Mouse (Mus musculus) heart, embryonic 12.5 days (tissue): Measurements from ENCODE around the gene Cnn1. TPM values are rescaled to one million over a fixed set of nuclear protein-coding genes. Genes with fewer than 3 reads are reported as not detected.

Experiments
- ATAC-seq: fragments of 200-750 bp; cut with Nextera tagmentation; 2 replicates; pipeline ENCODE4 v1.8.0; 2017; ENCODE audit warnings: moderate TSS enrichment, moderate library complexity; ENCODE audit not compliant: insufficient number of reproducible peaks, low FRiP score
- H3K27ac ChIP-seq: fragments of 300-500 bp; sonication (generic); 2 replicates; pipeline ENCODE4 v1.5.1; 2016; ENCODE audit warnings: mild to moderate bottlenecking, moderate library complexity; ENCODE audit not compliant: poor library complexity, severe bottlenecking
- H3K27me3 ChIP-seq: fragments of 300-500 bp; sonication (generic); replicated peaks from 2 replicates; pipeline ENCODE4 v1.6.1; 2016; ENCODE audit warnings: mild to moderate bottlenecking, moderate library complexity
- H3K36me3 ChIP-seq: fragments of 300-500 bp; sonication (generic); 2 replicates; pipeline ENCODE4 v1.6.1; 2016; ENCODE audit warnings: mild to moderate bottlenecking, moderate library complexity
- H3K4me1 ChIP-seq: fragments of 300-500 bp; sonication (generic); replicated peaks from 2 replicates; pipeline ENCODE4 v1.6.1; 2016; ENCODE audit warnings: mild to moderate bottlenecking
- H3K4me2 ChIP-seq: fragments of 300-500 bp; sonication (generic); 2 replicates; pipeline ENCODE4 v1.6.1; 2016; ENCODE audit warnings: mild to moderate bottlenecking, moderate library complexity
- H3K4me3 ChIP-seq: fragments of 300-500 bp; sonication (generic); 2 replicates; pipeline ENCODE4 v1.5.1; 2016; ENCODE audit warnings: mild to moderate bottlenecking
- H3K9ac ChIP-seq: fragments of 300-500 bp; sonication (generic); 2 replicates; pipeline ENCODE4 v1.6.1; 2016; ENCODE audit warnings: mild to moderate bottlenecking, moderate library complexity
- H3K9me3 ChIP-seq: fragments of 300-500 bp; sonication (generic); replicated peaks from 2 replicates; pipeline ENCODE4 v1.6.1; 2016; ENCODE audit warnings: mild to moderate bottlenecking, moderate library complexity
- WGBS: fragments of 180-500 bp; shearing (Covaris S2); methylation state at CpG from one replicate; pipeline ENCODE4 v1.1.7; 2016; 5-methylcytosine and 5-hydroxymethylcytosine counted together
- polyA plus RNA-seq: library from polyadenylated mRNA; unstranded; fragments of >200 nt; fragmentation: Nextera tagmentation; extraction: Ambion mirVana; gene quantifications from 2 replicates; pipeline ENCODE4 v1.2.1, GENCODE M21; 2016

Cnn1 gene
- 391 and 421 TPM in 2 replicates for polyA plus RNA-seq

- H3K9ac ChIP-seq: peak within 1 kb of the TSS; percentile 70
- ATAC-seq: peak; percentile 46
- peak within 1 kb of the TSS; percentile 66 for H3K4me2 ChIP-seq
- peaks cover 22% of the 10 kb centered on the region for H3K4me1 ChIP-seq
- no peaks in the 10 kb centered on the region for H3K9me3 ChIP-seq
- H3K27ac ChIP-seq: peak within 1 kb of the TSS; percentile 82
- 4% methylated on average over 14 of the region's 14 CpGs for WGBS
- 0 out of 2 replicates have a peak, but pooled peaks cover 9% of the 10 kb centered on the region for H3K27me3 ChIP-seq
- peaks cover 28% of the 10 kb centered on the region for H3K36me3 ChIP-seq
- H3K4me3 ChIP-seq: peak within 1 kb of the TSS; percentile 42
These were observed at the start of gene Cnn1 for GRCm38 (mm10) chr9:22098993-22099696. TSS of gene Cnn1 (plus strand) at chr9:22099216.

GRCm38 (mm10) chr9:22049315-22049714 lies 49.7 kb upstream of the Cnn1 start:
- no peaks in the 10 kb centered on the region for H3K9me3 ChIP-seq
- WGBS: 50% methylated on average over 11 of the region's 11 CpGs

GRCm38 (mm10) chr9:22049721-22050270 lies 49.2 kb upstream of the Cnn1 start:
- Histone ChIP-seq H3K9me3 (no peaks in the 10 kb centered on the region), H3K9ac (no peak overlapping the region), H3K27me3 (peaks cover 62% of the 10 kb centered on the region), H3K4me2 (no peak overlapping the region), H3K4me3 (0 out of 2 replicates have a peak overlapping the region, but pooled peaks have one; percentile 36), H3K4me1 (peaks cover 30% of the 10 kb centered on the region), H3K27ac (no peak overlapping the region), H3K36me3 (no peaks in the 10 kb centered on the region)
- 47% methylated on average over 4 of the region's 4 CpGs for WGBS
- no peak for ATAC-seq

More at GRCm38 (mm10) chr9:22049315-22049714, 49.7 kb upstream of the Cnn1 start:
- Histone ChIP-seq H3K4me1 (peaks cover 26% of the 10 kb centered on the region), H3K4me2 (no peak overlapping the region), H3K36me3 (no peaks in the 10 kb centered on the region), H3K27me3 (peaks cover 58% of the 10 kb centered on the region), H3K9ac (no peak overlapping the region), H3K4me3 (no peak overlapping the region), H3K27ac (no peak overlapping the region)
- no peak for ATAC-seq

GRCm38 (mm10) chr9:22050351-22050889 lies 48.6 kb upstream of the Cnn1 start:
- peak; percentile 74 for ATAC-seq
- under 1% methylated on average over 43 of the region's 43 CpGs for WGBS
- Histone ChIP-seq H3K9ac (0 out of 2 replicates have a peak overlapping the region, but pooled peaks have one; percentile 2), H3K9me3 (no peaks in the 10 kb centered on the region), H3K27me3 (peaks cover 69% of the 10 kb centered on the region), H3K4me2 (peak overlapping the region; percentile 69), H3K27ac (no peak overlapping the region), H3K4me3 (peak overlapping the region; percentile 36), H3K36me3 (no peaks in the 10 kb centered on the region), H3K4me1 (peaks cover 30% of the 10 kb centered on the region)

- 0 out of 2 replicates have a peak overlapping the region, but pooled peaks have one; percentile 2 for H3K9ac ChIP-seq
- peak; percentile 11; the same call in 1 of the 2 replicates for ATAC-seq
- peaks cover 30% of the 10 kb centered on the region for H3K4me1 ChIP-seq
These were observed 47.7 kb upstream of the Cnn1 start for GRCm38 (mm10) chr9:22051161-22051957.

GRCm38 (mm10) chr9:22051958-22052254 lies 47.1 kb upstream of the Cnn1 start, which contains the start of gene Elavl3:
TSS of gene Elavl3 (minus strand) at chr9:22052023.
- peaks cover 2% of the 10 kb centered on the region for H3K36me3 ChIP-seq
- H3K4me1 ChIP-seq: peaks cover 30% of the 10 kb centered on the region
- ATAC-seq: no peak
- no peaks in the 10 kb centered on the region for H3K9me3 ChIP-seq
- H3K4me2 ChIP-seq: peak within 1 kb of the TSS; percentile 69
- peak within 1 kb of the TSS; percentile 36 for H3K4me3 ChIP-seq
- H3K9ac ChIP-seq: 0 out of 2 replicates have a peak within 1 kb of the TSS, but pooled peaks have one; percentile 2
- WGBS: 3% methylated on average over 16 of the region's 28 CpGs
- H3K27me3 ChIP-seq: peaks cover 80% of the 10 kb centered on the region
- H3K27ac ChIP-seq: no peak within 1 kb of the TSS

More at GRCm38 (mm10) chr9:22051161-22051957, 47.7 kb upstream of the Cnn1 start:
- H3K27me3 ChIP-seq: peaks cover 78% of the 10 kb centered on the region
- H3K4me3 ChIP-seq: peak overlapping the region; percentile 36
- no peaks in the 10 kb centered on the region for H3K36me3 ChIP-seq
- H3K4me2 ChIP-seq: peak overlapping the region; percentile 69
- no peak overlapping the region for H3K27ac ChIP-seq
- no peaks in the 10 kb centered on the region for H3K9me3 ChIP-seq
- WGBS: 3% methylated on average over 65 of the region's 67 CpGs

GRCm38 (mm10) chr9:22053657-22054056 lies 45.4 kb upstream of the Cnn1 start:
- WGBS: 25% methylated on average over 6 of the region's 7 CpGs
- H3K27me3 ChIP-seq: peaks cover 77% of the 10 kb centered on the region
- no peak for ATAC-seq
- no peaks in the 10 kb centered on the region for H3K9me3 ChIP-seq
- H3K4me3 ChIP-seq: no peak overlapping the region
- H3K9ac ChIP-seq: no peak overlapping the region
- H3K27ac ChIP-seq: no peak overlapping the region
- peaks cover 18% of the 10 kb centered on the region for H3K36me3 ChIP-seq
- no peak overlapping the region for H3K4me2 ChIP-seq
- peaks cover 30% of the 10 kb centered on the region for H3K4me1 ChIP-seq

GRCm38 (mm10) chr9:22054411-22055076 lies 44.5 kb upstream of the Cnn1 start:
- 2% methylated on average over 32 of the region's 32 CpGs for WGBS
- Histone ChIP-seq H3K27ac (no peak overlapping the region), H3K27me3 (peaks cover 68% of the 10 kb centered on the region), H3K4me3 (no peak overlapping the region), H3K9ac (no peak overlapping the region), H3K9me3 (no peaks in the 10 kb centered on the region), H3K4me1 (peaks cover 28% of the 10 kb centered on the region), H3K36me3 (peaks cover 24% of the 10 kb centered on the region), H3K4me2 (peak overlapping the region; percentile 32)
- ATAC-seq: peak; percentile 37; the same call in 1 of the 2 replicates

- Histone ChIP-seq H3K4me2 (no peak overlapping the region), H3K9ac (no peak overlapping the region), H3K27ac (no peak overlapping the region), H3K27me3 (peaks cover 57% of the 10 kb centered on the region), H3K4me3 (no peak overlapping the region), H3K4me1 (peaks cover 19% of the 10 kb centered on the region), H3K9me3 (no peaks in the 10 kb centered on the region), H3K36me3 (peaks cover 28% of the 10 kb centered on the region)
- ATAC-seq: no peak
- 33% methylated on average over 29 of the region's 29 CpGs for WGBS
These were observed 43.3 kb upstream of the Cnn1 start for GRCm38 (mm10) chr9:22055713-22056112.

GRCm38 (mm10) chr9:22056303-22056910 lies 42.6 kb upstream of the Cnn1 start:
- no peak overlapping the region for H3K4me3 ChIP-seq
- no peak for ATAC-seq
- H3K9me3 ChIP-seq: no peaks in the 10 kb centered on the region
- peaks cover 50% of the 10 kb centered on the region for H3K27me3 ChIP-seq
- no peak overlapping the region for H3K4me2 ChIP-seq
- H3K27ac ChIP-seq: no peak overlapping the region
- peaks cover 12% of the 10 kb centered on the region for H3K4me1 ChIP-seq
- peaks cover 33% of the 10 kb centered on the region for H3K36me3 ChIP-seq
- no peak overlapping the region for H3K9ac ChIP-seq
- 67% methylated on average over 9 of the region's 9 CpGs for WGBS
